Mouse (Mus musculus): ENCODE data around the gene Gm21820.
"Not testable (repeated sequence)": the region's sequence is repeated elsewhere in the genome, so short reads cannot be mapped to it uniquely, and the experiment has no call there.

The Gm21820 gene

GRCm38 (mm10) chrY:5249341-5249740 is at the start of gene Gm21820:
Gene Gm21820 (minus strand): TSS chrY:5249441.
- not testable (repeated sequence) for DNase-seq

Measured in thymus, postnatal 4 days (tissue).